Mouse (Mus musculus) urinary bladder, adult 2 months (tissue): ENCODE measurements at regions not wholly inside any gene's neighbourhood (a gene's known extent, or its start where the extent isn't known, plus 50 kb on each side); places are given as distances from the start of the nearest gene placed in this dataset.
A peak's percentile ranks its signal among the peaks of the same experiment; 100 is the strongest.

Source experiments
- DNase-seq: peaks from one replicate; pipeline ENCODE4 v3.0.0; 2022; ENCODE audit warnings: low spot score

GRCm38 (mm10) chr2:116942321-116942791 is 63.9 kb downstream of the Tmco5 start:
- DNase-seq: no peak

DNA sequence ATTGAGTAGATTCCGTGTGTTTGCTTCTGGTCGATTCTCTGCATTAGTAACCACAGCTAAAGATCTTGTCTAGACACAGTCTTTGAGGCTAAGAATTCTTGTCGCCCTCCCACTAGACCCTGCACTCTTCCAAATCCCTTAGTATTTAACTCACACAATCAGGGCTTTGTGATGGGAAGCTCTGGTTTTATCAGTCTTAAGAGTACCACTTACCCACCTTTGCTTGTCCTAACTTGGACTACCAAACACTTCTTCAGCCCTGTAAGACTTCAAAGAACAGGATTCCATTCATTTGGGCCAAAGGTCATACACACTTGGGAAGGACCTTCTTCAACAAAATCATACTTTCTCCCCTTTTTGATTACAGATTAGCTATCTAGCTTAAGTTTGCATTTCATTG is 70.0 kb downstream of the Tmco5 start:
- DNase-seq: no peak

GRCm38 (mm10) chr2:116949741-116950140 is 71.2 kb downstream of the Tmco5 start:
- DNase-seq: no peak

- DNase-seq: no peak
Measured at GRCm38 (mm10) chr2:116950154-116950553, 71.7 kb downstream of the Tmco5 start.

DNA sequence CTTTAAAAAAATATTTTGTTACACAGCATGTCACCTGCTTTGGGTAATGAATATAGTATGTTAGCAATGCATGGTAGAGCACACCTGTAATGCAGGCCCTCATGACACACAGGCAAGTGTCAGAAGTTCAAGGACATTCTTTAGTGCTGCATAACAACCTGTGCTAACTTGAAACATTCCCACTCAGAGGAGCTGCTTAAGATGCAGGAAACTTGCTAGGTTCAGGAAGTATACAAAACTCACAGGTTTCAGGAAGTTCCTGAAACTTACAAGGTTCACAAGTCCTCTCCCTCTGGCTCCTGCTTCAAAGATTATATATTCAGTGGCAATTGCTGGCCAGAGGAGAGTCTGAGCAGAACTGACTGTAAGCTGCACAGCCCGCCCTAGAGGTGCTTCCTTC is 73.0 kb downstream of the Tmco5 start:
- DNase-seq: no peak

DNA sequence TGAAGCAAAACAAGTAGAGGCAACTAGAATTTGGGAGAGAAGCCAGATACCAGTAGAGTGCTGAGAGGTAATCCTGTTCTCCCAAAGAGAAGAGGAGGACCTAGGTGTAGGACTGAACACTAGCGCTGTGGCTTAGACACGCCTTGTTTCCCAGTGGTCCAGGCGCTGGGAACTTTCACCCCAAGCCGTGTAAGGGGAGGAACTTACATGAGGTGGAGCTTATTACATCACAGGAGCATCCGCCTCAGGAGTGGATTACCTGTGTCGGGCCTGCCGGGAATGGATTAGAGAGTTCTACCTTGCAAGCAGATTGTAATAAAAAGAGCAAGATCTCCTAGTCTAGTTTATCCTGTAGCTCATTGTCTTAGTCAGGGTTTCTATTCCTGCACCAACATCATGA is 75.8 kb downstream of the Tmco5 start:
- no peak for DNase-seq

- DNase-seq: no peak
Measured at GRCm38 (mm10) chr2:116954896-116955295, 76.4 kb downstream of the Tmco5 start.

- DNase-seq: no peak
Measured at GRCm38 (mm10) chr2:116963116-116963873, 84.8 kb downstream of the Tmco5 start.

- no peak for DNase-seq
Measured at GRCm38 (mm10) chr2:116966266-116966665, 87.8 kb downstream of the Tmco5 start.

GRCm38 (mm10) chr2:116971666-116972613 is 93.4 kb downstream of the Tmco5 start:
- DNase-seq: no peak

- DNase-seq: no peak
Measured at GRCm38 (mm10) chr2:116972614-116972985, 94.1 kb downstream of the Tmco5 start.

DNA sequence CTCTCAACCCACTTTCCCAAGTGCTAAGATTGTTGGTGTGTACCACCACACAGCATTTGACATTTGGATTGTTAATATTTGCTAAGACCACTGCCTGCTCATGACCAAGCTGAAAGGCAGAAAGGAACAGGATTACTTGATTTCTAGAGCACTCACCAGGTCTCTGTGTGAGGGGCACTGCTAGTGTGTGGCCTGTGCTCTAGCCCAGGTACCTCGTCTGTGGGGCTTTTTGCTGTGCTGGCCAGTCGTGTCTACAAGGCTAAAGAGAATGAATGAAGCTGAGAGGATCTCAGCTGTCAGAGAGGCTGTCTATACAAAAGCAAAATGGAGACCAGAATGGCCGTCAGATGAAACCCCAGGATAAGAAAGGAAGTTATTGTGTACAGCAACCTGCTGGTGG is 95.0 kb downstream of the Tmco5 start:
- no peak for DNase-seq

GRCm38 (mm10) chr2:116974152-116974551 is 95.7 kb downstream of the Tmco5 start:
- no peak for DNase-seq

GRCm38 (mm10) chr2:116974569-116975060 is 96.1 kb downstream of the Tmco5 start:
- no peak for DNase-seq

DNA sequence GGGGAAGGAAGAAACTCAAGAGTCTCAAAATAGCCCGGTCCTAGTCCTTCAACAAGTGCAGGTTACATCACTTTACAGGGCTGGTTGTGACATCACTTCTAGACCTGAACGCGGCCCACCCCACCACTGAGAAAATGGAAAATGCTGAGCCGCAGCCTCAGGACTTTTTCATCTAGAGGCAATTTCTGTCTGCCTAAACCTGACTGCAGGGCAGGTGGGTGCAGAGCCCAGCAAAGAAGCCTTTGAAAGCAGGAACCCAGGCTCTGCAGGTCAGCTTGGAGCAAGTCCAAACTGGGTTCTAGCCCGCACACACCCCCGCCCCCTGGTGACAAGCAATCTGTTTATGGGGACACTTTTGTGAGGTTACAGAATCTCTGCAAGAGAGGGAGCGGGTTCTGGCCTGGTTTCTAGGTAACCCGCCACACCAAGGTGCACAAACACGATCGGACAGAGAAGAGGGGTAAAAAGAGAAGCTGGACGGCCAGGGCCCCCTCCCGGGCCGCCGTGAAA is 96.7 kb downstream of the Tmco5 start:
- DNase-seq: no peak

DNA sequence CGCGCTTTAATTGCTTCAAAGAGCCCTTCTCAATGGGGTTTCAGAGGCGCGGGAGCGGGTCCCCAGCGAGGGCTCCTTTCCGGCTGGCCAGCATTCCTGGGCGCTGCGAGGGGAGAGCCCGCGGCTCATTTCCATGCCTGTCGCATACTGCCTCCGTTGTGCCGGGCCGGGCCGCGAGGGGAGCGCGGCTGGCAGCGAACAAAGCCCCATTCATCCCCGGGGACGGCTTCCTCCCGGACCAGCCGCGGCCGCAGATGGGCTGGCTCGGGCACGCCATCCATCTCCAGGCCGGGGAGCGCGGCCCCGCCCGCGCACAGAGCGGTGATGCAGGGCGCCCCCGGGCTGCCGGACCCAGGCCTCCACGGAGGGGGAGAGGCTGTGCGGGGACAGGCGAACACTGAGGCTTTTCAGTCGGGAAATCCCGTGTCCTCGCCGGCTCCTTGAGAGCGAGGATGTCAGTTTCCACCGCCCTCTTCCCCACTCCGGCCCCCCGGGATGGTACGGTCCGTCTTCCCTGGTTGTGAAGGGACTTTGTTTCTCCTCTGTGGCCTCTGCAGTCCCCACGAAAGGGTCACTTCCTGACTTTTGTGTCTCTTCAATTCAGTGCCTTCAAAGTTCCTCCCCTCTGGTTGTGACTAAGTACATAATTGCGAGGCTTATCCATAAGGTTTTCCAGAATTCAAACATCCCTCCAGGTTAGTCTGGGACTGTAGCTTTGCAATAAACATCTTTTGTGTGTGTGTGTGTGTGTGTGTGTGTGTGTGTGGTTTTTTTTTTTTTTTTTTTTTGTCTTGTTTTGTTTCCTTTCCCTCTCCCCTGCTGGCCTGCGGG is 97.3 kb downstream of the Tmco5 start:
- DNase-seq: peak; percentile 36

GRCm38 (mm10) chr2:116976432-116976750 is 97.9 kb downstream of the Tmco5 start:
- DNase-seq: no peak

- DNase-seq: no peak
Measured at GRCm38 (mm10) chr2:116976951-116977503, 98.5 kb downstream of the Tmco5 start.

- DNase-seq: no peak
Measured at GRCm38 (mm10) chr2:116977771-116978600, 99.5 kb downstream of the Tmco5 start.

DNA sequence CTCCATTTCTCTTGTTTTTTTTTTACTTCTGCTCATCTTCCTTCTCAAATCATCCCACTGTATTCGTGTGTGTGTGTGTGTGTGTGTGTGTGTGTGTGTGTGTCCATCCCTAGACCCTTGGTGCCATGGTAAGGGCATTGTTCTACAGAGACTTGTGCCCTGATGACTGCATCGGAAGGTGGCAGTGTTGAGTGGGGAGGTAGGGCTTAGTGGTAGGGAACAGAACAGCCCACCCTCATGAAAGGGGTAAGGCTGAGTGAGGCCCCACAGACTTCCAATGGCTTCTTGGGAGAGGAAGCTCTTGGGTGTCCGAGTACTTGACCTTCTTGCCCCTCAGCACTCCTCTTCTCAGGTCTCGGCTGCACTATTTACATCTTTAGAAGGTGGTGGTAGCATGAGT is 100.3 kb downstream of the Tmco5 start:
- no peak for DNase-seq
